Mouse (Mus musculus) gastrocnemius, postnatal 36 days (tissue): Measurements from ENCODE around the gene Gtf2ird1. TPM values are rescaled to one million over a fixed set of nuclear protein-coding genes. Genes with fewer than 3 reads are reported as not detected.
A peak's percentile ranks its signal among the peaks of the same experiment; 100 is the strongest.
"Not testable (repeated sequence)": the region's sequence is repeated elsewhere in the genome, so short reads cannot be mapped to it uniquely, and the experiment has no call there.

Experiments used
- DNase-seq, 2 experiments: peaks; one replicate each; pipeline ENCODE4 v3.0.0; 2022
- intact Hi-C: fragments of 180-260 bp; cut with DNase I; formaldehyde crosslinking; loops from one replicate; pipeline ENCODE4 v1.15.1; 2025
- total RNA-seq, 2 experiments: library from RNA; stranded (reverse); gene quantifications; 2 replicates each; pipeline ENCODE4 v1.2.3; 2021

The Gtf2ird1 gene
- total RNA-seq, 2 experiments from 2014 or later, result 8.2 to 9.2 TPM

DNA sequence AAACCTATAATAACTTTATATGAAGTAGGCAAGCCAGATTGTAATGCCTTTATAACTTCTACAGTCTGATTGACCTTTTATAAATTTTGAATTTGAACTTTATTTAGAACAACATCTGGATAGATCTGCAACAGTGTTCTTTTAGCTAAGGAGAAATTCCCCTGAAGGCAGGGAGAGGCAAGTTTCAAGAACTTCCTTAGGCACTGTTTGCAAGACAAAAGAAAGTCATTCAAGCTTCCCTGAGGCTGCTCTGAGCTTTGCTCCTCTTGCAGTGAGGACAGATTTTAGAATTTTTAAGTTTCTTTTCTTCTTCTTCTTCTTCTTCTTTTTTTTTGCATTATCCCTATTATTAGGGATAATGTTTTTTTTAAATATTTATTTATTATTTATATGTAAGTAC lies 22.4 kb upstream of the Gtf2ird1 start:
- DNase-seq, intact Hi-C loops: not testable (repeated sequence)

DNA sequence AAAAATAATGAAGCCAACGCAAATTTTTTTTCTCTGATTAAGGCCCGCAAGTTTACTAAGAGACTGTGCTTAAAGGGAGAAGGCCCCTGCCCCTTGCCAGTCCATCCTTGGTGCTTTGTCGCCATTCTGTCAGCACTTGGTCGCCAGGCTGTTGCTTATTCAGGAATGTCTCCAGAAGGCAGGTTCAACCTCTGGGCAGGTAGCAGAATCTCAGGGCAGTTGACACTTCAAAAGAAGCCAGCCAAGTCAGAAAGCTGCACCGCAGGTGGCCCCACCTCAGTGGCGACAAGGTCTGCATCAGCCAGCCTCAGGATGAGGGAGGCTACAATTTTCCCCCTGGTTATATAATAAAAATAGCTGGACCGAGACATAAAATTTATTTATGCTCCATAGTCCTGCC lies 19.2 kb upstream of the Gtf2ird1 start:
- intact Hi-C loops, DNase-seq: not testable (repeated sequence)

DNA sequence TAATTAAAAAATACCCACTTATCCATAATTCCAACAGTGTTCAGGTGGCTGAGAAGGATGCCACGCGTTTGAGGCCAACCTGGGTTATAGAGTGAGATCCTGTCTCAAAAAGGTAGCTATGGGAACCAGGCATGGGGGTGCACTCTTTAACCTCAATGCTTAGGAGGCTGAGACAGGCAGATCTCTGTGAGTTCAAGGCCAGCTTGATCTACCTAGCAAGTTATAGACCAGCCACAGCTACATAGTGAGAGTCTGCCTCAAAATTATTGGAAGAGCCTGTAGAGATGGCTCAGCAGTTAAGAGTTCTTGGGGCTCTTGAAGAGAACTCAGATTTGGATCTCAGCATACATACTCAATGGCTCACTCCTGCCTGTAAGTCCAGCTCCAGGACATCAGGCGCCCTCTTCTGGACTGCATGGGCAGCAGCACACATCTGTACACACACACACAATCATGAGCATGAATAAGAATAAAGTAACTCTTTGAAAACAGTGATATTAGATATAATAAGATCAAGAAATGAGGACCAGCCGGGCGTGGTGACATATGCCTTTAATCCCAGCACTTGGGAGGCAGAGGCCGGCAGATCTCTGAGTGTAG lies 18.6 kb upstream of the Gtf2ird1 start:
- DNase-seq, result no peak
- intact Hi-C loops, result no loop called here

DNA sequence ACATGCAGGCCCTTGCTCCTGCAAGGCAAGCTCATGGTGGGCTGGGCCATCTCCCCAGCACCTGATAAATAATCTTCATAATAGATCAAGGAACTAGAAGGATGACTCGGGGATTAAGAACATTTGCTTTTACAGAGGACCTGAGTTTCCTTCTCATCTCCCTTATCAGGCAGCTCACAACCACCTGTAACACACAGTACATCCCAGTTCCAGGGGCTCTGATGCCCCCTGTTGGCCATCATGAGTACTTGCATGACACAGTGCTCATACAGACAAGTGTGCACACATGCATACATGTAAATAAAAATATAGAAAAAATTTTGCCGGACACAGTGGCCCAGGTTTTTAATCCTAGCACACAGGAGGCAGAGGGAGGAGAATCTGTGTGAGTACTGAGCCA lies 17.4 kb upstream of the Gtf2ird1 start:
- intact Hi-C loops, result no loop called here
- no peak for DNase-seq

DNA sequence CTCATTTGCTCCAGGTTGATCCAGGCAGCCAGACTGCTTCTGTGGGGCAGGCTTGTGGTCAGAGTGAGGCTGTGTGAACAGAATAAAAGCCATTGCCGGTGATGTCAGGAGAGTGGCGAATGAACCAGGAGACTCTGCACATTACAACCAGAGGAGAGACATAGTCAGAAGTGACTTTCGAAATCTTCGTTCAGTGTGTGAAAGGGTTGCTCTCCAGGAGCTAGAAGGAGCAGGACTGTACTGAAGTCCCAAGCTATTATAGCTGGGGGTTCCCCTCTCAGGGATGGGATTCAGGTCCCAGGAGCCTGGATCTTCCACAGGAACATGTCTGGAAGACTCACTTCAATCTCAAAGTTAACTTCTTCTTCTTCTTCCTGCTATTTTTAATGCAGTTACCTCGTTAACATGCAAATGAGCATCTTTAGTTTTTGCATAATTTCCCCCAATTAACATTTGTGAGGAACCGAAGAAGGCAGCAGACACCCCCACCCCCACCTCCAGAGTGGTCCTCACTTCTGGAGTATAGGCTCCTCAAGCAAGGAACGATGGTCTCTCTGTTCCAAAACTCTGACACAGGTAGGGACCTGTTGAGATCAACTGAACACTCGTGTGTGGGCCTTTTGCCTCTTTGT lies 14.1 kb upstream of the Gtf2ird1 start:
- DNase-seq, result no peak
- intact Hi-C loops, result no loop called here

DNA sequence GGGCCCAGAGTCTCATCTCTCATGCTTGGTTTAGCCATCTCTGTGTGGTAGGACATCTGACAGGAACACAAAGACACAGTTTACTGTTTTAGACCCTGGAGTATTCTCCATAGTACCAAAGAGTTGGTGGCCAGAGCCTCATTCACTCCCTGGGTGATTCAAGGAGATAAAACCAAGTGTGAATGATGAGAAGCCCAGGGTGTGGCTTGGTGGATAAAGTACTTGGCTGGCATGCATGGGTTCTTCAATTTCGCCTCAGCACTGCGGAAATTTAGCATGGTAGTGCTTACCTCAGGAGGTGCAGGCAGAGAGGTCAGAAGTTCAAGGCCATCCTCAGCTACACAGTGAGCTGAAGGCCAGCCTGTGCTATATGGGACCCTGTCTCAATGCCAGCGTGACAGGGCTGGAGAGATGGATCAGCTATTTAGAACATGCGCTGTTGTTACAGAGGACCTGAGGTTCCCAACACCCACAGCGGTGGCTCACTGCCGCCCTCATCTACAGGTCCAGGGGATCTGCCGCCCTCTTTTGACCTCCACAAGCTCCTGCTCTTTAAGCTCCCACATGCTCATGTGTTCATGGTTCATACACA lies 13.1 kb upstream of the Gtf2ird1 start:
- intact Hi-C loops, result no loop called here
- DNase-seq, result no peak

DNA sequence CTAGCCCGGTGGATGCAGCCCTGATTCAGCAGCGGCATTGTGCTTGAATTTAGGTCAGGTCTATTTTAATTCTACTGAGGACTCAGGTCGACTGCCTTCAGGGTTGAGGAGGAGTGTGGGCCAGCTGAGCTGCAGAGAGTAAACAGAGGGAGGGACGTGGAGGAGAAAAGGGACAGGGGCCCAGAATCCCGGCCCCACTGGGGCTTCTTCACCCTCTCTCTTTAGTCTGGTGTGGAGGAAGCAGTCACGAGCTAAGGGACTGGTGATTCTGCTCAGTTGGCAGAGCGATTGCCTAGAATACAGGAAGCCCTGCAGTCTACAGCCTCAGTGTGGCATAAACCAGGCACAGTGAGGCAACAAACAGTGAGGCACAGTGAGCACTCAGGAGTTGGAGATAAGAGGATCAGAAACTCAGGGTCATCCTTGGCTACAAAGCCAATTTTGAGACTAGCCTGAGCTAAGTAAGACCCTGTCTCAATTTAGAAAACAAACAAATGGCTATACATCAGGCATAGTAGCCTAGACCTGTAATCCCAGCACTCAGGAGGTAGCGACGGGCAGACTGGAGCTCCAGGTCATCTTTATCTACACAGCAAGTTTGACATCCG lies 11.7 kb upstream of the Gtf2ird1 start:
- no peak for DNase-seq
- intact Hi-C loops, result no loop called here

DNA sequence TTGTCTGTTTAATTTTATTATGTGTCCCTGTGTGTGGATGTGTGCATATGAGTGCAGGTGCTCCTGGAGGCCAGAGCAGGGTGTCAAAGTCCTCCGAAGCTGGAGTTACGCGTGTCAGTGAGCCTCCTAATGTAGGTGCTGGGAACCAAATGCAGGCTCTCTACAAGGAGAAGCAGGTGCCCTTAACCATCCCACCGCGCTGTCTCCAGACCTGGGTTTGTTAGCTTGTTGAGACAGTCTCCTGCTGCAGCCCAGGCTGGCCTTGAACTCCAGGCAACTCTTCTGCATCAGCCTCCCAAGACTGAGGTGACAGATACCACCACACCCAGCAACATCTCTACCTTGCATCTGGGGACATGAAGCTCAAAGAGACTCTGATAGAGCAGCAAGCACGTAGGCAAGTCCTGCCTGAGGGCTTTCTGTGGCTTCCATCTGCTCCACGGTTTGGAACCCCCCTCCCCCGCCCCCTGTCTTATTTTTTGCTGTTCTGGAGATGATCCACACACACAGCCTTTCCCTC lies 10.6 kb upstream of the Gtf2ird1 start:
- intact Hi-C loops, result no loop called here

DNA sequence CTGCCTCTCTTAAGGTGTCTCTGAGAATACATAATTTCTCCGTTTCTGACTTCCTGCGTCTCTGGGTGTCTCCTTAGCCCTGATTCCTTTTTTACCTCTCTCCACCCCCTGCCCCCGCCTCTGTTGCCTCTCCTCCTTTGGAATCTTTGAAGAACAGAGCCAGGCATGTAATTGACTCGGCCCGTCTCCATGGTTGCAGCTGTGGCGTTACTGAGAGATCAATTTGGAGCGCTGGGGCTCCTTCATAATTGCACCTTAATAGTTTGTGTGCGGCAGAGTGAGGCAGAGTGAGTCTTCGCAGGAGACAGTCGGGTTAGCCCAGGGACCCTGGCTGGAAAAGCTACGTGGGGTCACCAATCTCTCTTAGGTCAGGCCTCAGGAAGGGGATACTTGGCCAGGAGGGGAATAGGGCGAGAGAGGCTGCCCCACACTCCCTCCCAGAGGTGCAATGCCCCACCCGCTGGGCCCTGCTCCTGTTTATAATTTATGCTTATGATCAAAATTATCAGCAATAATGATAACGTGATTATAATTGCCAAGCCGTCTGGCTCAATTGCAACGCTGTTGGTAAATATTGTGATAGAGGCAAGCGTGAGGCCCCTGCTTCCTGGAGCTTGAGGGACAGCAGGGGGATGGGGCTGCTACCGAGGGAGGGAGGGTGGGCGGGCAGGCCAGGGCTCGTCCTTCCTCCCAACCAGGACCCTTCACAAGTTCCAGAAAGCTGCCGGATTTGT lies 9.9 kb upstream of the Gtf2ird1 start:
- intact Hi-C loops, result no loop called here
- DNase-seq, result no peak

More for the DNA sequence above, 10.6 kb upstream of the Gtf2ird1 start:
- no peak for DNase-seq

DNA sequence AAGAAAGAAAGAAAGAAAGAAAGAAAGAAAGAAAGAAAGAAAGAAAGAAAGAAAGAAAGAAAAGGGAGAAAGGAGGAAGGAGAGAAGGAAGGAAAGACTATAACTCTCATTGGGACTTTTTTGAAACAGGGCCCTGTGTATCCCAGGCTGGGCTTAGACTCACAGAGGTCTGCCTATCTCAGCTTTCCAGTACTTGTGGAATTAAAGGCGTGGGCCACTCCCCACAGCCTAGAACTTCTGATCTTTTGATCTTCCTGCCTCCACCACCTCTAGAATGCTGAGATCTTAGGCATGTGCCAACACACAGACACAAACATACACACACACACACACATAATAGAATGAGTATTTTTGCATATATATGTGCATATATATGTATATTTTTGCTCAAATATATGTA lies 8.7 kb upstream of the Gtf2ird1 start:
- DNase-seq, result no peak
- intact Hi-C loops, result no loop called here

DNA sequence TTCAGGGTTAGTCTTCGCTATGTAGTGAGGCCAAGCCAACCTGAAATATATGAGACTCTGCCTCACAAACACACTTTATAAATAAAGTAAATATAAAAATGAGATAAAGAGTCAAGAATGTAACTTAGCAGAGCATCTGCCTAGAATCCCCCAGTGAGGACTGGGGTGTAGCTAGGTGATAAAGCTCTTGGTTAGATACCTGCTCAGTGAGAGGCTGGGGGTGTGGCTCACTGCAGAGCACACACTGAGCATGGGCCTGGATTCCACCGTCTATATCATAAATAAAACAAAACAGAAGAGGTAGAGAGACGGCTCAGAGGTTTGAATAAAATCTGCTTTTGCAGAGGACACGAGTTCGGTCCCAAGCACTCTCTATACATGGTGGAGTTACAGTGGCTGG lies 7.7 kb upstream of the Gtf2ird1 start:
- no peak for DNase-seq
- intact Hi-C loops, result no loop called here

DNA sequence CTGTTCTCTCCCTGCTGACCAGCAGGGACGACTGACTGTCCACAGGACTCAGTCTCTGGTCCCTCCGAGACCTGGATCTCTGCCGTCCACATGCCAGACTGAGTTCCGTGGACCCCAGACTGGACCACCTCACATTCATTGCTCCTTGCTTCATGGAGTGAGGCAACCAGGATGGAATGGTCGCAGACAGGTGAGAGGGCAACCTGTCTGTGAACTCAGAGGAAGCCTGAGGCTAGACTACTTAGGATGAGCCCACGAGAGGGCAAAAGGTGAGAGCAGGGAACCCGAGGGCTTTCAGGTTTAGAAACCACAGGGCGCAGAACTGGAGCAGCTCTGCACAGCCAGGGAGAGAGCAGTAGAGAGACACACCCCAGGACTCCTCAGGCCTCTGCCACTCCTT lies 6.2 kb upstream of the Gtf2ird1 start:
- no peak for DNase-seq
- intact Hi-C loops, result no loop called here

DNA sequence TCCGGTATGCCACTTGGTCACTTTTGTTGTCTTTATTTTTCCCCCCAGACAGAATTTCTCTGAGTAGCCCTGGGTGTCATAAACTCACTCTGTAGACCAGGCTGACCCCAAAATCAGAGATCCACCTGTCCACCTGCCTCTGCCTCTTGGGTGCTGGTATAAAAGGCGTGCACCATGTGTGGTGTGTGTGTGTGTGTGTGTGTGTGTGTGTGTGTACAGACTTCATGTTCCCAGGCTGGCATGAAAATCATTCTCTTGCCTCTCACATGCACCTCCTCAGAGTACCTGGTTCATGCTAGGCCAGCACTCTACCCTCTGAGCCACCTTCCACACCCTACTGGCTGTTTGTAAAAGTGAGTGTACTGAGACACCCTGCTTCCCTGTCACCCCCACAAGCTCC lies 5.8 kb upstream of the Gtf2ird1 start:
- DNase-seq, result no peak
- intact Hi-C loops, result no loop called here

DNA sequence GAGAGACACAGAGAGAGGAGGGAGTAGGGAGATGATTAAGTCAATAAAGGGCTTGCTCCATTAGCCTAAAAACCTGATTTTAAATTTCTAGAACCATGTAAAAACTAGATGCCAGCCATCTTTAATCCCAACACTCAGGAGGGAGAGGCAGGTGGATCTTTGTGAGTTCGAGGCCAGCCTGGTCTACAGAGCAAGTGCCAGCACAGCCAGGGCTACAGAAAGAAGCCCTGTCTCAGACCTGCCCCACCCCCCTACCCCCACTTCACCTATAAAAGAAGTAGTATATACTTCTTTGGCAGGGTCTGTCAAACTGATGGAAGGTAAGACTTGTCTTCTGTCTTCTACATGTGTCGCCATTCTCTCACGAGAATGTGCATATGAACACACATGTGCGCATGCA lies 4.0 kb upstream of the Gtf2ird1 start:
- intact Hi-C loops, result no loop called here
- no peak for DNase-seq

DNA sequence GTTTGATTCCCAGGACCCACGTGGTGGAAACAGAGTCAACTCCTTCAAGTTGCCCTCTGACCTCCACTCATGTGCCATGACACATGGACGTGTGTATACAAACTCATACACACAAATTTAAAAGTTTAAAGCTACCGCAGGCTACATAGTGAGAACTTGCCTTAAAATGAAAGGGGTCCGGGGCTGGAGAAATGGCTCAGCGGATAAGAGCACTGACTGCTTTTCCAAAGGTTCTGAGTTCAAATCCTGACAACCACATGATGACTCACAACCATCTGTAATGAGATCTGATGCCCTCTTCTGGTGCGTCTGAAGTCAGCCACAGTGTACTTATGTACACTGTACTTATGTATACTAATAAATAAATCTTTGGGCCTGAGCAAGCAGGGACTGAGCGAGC lies 2.6 kb upstream of the Gtf2ird1 start:
- no peak for DNase-seq
- intact Hi-C loops, result no loop called here

DNA sequence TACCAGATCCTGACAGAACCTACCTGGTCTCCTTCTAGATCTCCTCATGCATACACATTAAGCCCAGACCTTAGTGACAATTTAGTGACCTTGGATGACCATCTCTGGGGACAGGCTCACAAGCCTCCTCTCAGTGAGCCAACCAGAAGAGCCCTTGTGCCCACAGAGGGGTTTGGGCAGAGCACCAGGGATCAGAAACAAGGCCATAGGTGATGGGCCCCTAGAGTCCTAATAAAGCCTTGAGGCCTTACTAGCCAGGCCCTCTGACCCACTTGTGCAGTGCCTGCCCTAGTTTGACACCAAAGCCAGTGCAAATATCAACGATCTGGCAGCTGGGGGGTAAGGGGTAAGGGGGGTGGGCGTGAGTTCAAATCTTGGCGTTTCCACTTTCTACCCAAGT lies 1.9 kb upstream of the Gtf2ird1 start:
- DNase-seq, result no peak
- intact Hi-C loops, result no loop called here

DNA sequence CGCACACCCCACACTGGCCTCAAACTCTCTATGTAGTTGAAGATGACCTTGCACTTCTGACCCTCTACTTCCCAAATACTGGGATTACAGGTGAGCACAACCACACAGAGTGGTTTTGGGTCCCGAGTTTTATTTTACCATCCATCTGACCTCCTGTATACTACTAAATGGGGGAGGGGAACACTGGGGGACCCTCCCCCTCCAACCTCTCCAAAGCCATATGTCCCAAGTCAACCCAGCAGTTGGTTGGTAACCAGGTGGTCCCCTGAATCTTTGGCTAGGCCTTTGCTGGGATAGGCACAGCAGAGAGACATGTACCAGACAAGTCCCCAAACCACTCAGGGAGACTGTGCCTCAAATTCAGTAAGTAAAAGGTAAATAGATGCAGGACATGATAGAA lies 855 bp upstream of the Gtf2ird1 start:
- intact Hi-C loops, result loop anchor here (2.0 kb wide), 1 partner anchor 39 kb away; no protein-coding TSS in a partner anchor
- DNase-seq, result no peak

DNA sequence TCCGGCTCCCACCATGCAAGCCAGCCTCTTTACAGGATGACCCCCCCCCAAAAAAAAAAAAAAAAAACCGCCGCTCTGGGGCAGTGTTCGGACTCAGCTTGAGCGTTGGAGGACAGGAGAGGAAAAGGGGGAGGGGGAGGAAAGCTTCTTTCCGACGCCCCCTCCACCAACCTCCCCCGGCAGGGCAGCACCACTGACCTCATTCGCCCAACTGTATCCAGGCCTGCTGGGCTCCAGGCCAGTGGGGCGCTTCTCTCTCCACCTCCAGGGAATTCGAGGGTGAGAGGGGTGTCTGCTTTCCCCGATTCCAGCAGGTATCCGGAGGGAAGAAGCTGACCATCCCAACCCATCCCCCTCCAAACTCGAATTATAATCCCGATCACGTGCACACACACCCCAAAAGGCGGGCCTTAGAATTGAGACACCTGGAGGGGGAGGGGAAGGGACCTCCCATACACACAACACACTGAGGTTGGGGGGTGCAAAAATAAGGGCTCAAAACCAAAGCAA lies 547 bp downstream of the Gtf2ird1 start:
- DNase-seq, result peak in 1 of 2 experiments; percentile 22
- intact Hi-C loops, result loop anchor here (2.0 kb wide), 1 partner anchor 37 kb away; no protein-coding TSS in a partner anchor

DNA sequence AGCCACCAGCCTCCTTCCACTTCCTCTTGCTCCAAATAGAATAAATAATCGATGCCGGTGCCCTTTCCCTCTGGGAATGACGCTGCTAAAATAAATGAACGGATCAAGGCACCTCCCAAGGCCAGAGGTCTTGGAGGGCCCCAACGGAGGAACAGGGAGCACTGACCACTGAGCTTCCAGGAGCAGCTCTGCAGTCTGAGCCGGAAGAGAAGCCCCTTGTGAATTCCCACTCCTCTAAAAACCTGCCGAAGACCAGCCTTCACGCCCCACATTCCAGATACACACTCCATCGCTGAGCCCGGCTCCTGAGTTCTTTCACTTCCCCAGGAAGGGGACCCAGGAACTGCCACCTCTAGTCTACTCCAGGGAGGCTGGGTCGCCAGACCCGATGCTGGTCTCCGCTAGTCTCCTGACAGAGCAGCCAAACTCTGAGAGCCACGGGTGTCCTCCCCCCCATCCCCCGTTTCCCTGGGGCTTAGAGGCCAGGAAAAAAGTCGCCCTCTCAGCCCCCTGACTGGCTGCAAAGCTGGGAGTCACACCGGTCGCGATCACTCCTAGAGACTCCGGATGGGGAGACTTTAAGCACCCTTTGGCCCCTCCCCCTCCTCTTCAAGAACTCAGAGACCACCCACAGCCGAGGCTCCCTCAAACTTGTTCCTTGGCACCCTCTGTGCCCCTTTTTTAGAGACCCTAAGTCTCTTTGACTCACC lies 1.2 kb downstream of the Gtf2ird1 start:
- peak in 1 of 2 experiments; percentile 20 for DNase-seq
- intact Hi-C loops, result no loop called here

DNA sequence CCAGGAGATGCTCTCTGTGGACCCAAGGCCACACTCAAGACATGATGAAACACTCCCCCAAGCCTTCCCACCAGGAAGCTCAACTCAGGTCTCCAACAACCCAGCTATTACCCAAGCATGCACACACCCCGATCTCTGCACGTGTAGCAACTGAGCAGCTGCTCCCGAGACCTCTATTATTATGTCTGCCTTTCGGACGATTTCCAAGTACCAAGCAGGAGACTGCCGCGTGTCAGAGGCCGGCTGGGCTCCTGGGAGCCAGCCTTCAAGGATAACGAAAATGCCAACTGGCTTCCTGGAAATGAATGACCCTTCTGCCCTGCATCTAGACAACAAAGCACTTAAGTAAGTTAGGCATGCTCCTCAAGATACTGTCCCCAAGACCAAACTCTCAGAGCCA lies 2.1 kb downstream of the Gtf2ird1 start:
- no peak for DNase-seq

More for the DNA sequence above, 2.1 kb downstream of the Gtf2ird1 start:
- intact Hi-C loops, result no loop called here
